Mouse (Mus musculus): ENCODE results near the gene Numa1.
"Not testable (repeated sequence)": the region's sequence is repeated elsewhere in the genome, so short reads cannot be mapped to it uniquely, and the experiment has no call there.

Numa1 gene

GRCm38 (mm10) chr7:101938348-101938747 is 4.4 kb downstream of the Numa1 start:
- peak in 1 of 2 experiments; percentile 42 for DNase-seq

- no peak for DNase-seq
Observed at GRCm38 (mm10) chr7:101939758-101940157, 5.8 kb downstream of the Numa1 start.

GRCm38 (mm10) chr7:101949008-101949407 is 15.1 kb downstream of the Numa1 start:
- DNase-seq, result not testable (repeated sequence)

GRCm38 (mm10) chr7:101951648-101952047 is 17.7 kb downstream of the Numa1 start:
- DNase-seq, result no peak

GRCm38 (mm10) chr7:101952098-101952497 is 18.2 kb downstream of the Numa1 start:
- DNase-seq, result no peak

GRCm38 (mm10) chr7:101954163-101954562 is 20.3 kb downstream of the Numa1 start:
- DNase-seq, result no peak

GRCm38 (mm10) chr7:101955276-101955675 is 21.4 kb downstream of the Numa1 start:
- no peak for DNase-seq

GRCm38 (mm10) chr7:101955862-101956261 is 22.0 kb downstream of the Numa1 start:
- DNase-seq, result no peak

- DNase-seq, result no peak
Observed at GRCm38 (mm10) chr7:101956481-101956880, 22.6 kb downstream of the Numa1 start.

- no peak for DNase-seq
Observed at GRCm38 (mm10) chr7:101956911-101957310, 23.0 kb downstream of the Numa1 start.

GRCm38 (mm10) chr7:101962829-101963228 is 28.9 kb downstream of the Numa1 start:
- DNase-seq, result no peak

GRCm38 (mm10) chr7:101963621-101964020 is 29.7 kb downstream of the Numa1 start:
- no peak for DNase-seq

- DNase-seq, result no peak
Observed at GRCm38 (mm10) chr7:101964551-101964950, 30.6 kb downstream of the Numa1 start.

GRCm38 (mm10) chr7:101965606-101966005 is 31.7 kb downstream of the Numa1 start:
- no peak for DNase-seq

- no peak for DNase-seq
Observed at GRCm38 (mm10) chr7:101967256-101967655, 33.3 kb downstream of the Numa1 start.

- DNase-seq, result peak; percentile 55 to 56
Observed at GRCm38 (mm10) chr7:101968751-101969150, 34.8 kb downstream of the Numa1 start.

- DNase-seq, result peak; percentile 85 to 87
Observed at GRCm38 (mm10) chr7:101969694-101970428, 36.0 kb downstream of the Numa1 start.

- DNase-seq, result peak; percentile 89 to 91
Observed at GRCm38 (mm10) chr7:101970429-101970775, 36.5 kb downstream of the Numa1 start.

- DNase-seq, result peak; percentile 86
Observed at GRCm38 (mm10) chr7:101970821-101971461, 37.0 kb downstream of the Numa1 start.

- no peak for DNase-seq
Observed at GRCm38 (mm10) chr7:101971721-101972120, 37.8 kb downstream of the Numa1 start.

- DNase-seq, result no peak
Observed at GRCm38 (mm10) chr7:101973730-101974129, 39.8 kb downstream of the Numa1 start.

GRCm38 (mm10) chr7:101974505-101974904 is 40.6 kb downstream of the Numa1 start:
- peak; percentile 48 to 55 for DNase-seq

- DNase-seq, result no peak
Observed at GRCm38 (mm10) chr7:101982735-101983134, 48.8 kb downstream of the Numa1 start.

- DNase-seq, result no peak
Observed at GRCm38 (mm10) chr7:101985081-101985480, 51.2 kb downstream of the Numa1 start.

All from cerebellum, postnatal 14 days (tissue).